In genomic region chr7:97297466-97297865, GRCm38 (mm10) we compare ENCODE assay signal across 9 mouse cellular contexts. TPM values are rescaled to one million over a fixed set of nuclear protein-coding genes. Genes with fewer than 3 reads are reported as not detected.
A peak's percentile ranks its signal among the peaks of the same experiment; 100 is the strongest.
DNase-seq lines count a peak whose midpoint lies in the region; ATAC-seq and TF ChIP-seq lines count a peak whose summit lies in the region.
"Had no signal": no experiment of that assay in that cellular context is flagged by ENCODE, and none has a peak within 500 bp of the region (broad histone marks: within the 10 kb centered on the region; RNA-seq: fewer than 3 reads in every experiment).

No protein-coding gene starts in this region.

- peak; percentile 31 for DNase-seq in kidney, adult 11 months
- peak; percentile 87 for DNase-seq in hindbrain, embryonic 14.5 days (ENCODE audit: low spot score)
- DNase-seq in left cerebral cortex, adult 2 months (ENCODE audit: extremely low spot score in 1 of 2, low spot score in 2 of 2): peak; percentile 70 to 71
- DNase-seq in spleen, postnatal 4 days (ENCODE audit: low spot score in 2 of 2): peak; percentile 45 to 76

- no peaks in the 10 kb centered on the region for H3K27me3 ChIP-seq in kidney, embryonic 16.5 days (ENCODE audit: insufficient read depth, low read length)
- H3K27me3 ChIP-seq in hindbrain, embryonic 14.5 days (ENCODE audit: control insufficient read depth, insufficient read depth, low read length): no peaks in the 10 kb centered on the region
- H3K27me3 ChIP-seq in midbrain, embryonic 12.5 days: no peaks in the 10 kb centered on the region
- H3K27me3 ChIP-seq: embryonic facial prominence, embryonic 13.5 days had no signal

- H3K36me3 ChIP-seq in kidney, embryonic 16.5 days (ENCODE audit: insufficient read depth, low read length): peaks cover 15% of the 10 kb centered on the region
- peaks cover 21% of the 10 kb centered on the region for H3K36me3 ChIP-seq in hindbrain, embryonic 14.5 days (replicated peaks; ENCODE audit: control insufficient read depth, insufficient read depth)
- H3K36me3 ChIP-seq in midbrain, embryonic 12.5 days: 0 out of 2 replicates have a peak, but pooled peaks cover 4% of the 10 kb centered on the region

- intact Hi-C loops in left cerebral cortex, adult 2 months (cut with DNase I): loop anchor here (1.0 kb wide), 2 partner anchors 218 to 327 kb away; no protein-coding TSS in a partner anchor

- H3K27ac ChIP-seq in kidney, embryonic 16.5 days (ENCODE audit: low read length): no peak overlapping the region
- no peak overlapping the region for H3K27ac ChIP-seq in bone marrow, adult 2 months (ENCODE audit: control insufficient read depth, insufficient read depth, low read depth, low read length, poor library complexity)
- no peak overlapping the region for H3K27ac ChIP-seq in hindbrain, embryonic 14.5 days
- H3K27ac ChIP-seq in left cerebral cortex, adult 2 months: no peak overlapping the region
- no peak overlapping the region for H3K27ac ChIP-seq in midbrain, embryonic 12.5 days (replicated peaks)
- H3K27ac ChIP-seq: embryonic facial prominence, embryonic 13.5 days had no signal

- no peaks in the 10 kb centered on the region for H3K4me1 ChIP-seq in kidney, embryonic 16.5 days (ENCODE audit: insufficient read depth, low read length)
- H3K4me1 ChIP-seq in bone marrow, adult 2 months (ENCODE audit: control insufficient read depth, insufficient read depth, low read length): no peaks in the 10 kb centered on the region
- H3K4me1 ChIP-seq in hindbrain, embryonic 14.5 days (replicated peaks; ENCODE audit: control insufficient read depth, insufficient read depth, low read length): no peaks in the 10 kb centered on the region
- no peaks in the 10 kb centered on the region for H3K4me1 ChIP-seq in midbrain, embryonic 12.5 days
- H3K4me1 ChIP-seq: embryonic facial prominence, embryonic 13.5 days had no signal

- H3K9ac ChIP-seq in kidney, embryonic 16.5 days (replicated peaks; ENCODE audit: low read length): no peak overlapping the region
- no peak overlapping the region for H3K9ac ChIP-seq in hindbrain, embryonic 14.5 days
- H3K9ac ChIP-seq in midbrain, embryonic 12.5 days (replicated peaks): no peak overlapping the region
- H3K9ac ChIP-seq: embryonic facial prominence, embryonic 13.5 days had no signal

- no peak overlapping the region for H3K4me2 ChIP-seq in kidney, embryonic 16.5 days (replicated peaks; ENCODE audit: low read depth, low read length)
- no peak overlapping the region for H3K4me2 ChIP-seq in hindbrain, embryonic 14.5 days (replicated peaks)
- H3K4me2 ChIP-seq in midbrain, embryonic 12.5 days (replicated peaks): no peak overlapping the region
- H3K4me2 ChIP-seq: embryonic facial prominence, embryonic 13.5 days had no signal

- ATAC-seq in kidney, embryonic 16.5 days (ENCODE audit: low FRiP score, low TSS enrichment): no peak
- ATAC-seq in erythroid progenitor cell, adult 5-6 weeks (replicated peaks; ENCODE audit: low FRiP score, poor library complexity, severe bottlenecking): peak; percentile 75
- ATAC-seq in hindbrain, embryonic 14.5 days (ENCODE audit: low FRiP score): peak; percentile 31; the same call in 1 of the 2 replicates
- ATAC-seq in midbrain, embryonic 12.5 days (ENCODE audit: low FRiP score, low read depth): peak; percentile 34; the same call in 1 of the 2 replicates

- WGBS in kidney, embryonic 16.5 days: 7% methylated on average over 2 of the region's 2 CpGs
- WGBS in bone marrow, adult 2 months: 2% methylated on average over 2 of the region's 2 CpGs
- 0% methylated on average over 2 of the region's 2 CpGs for WGBS in hindbrain, embryonic 14.5 days
- WGBS in midbrain, embryonic 12.5 days: 1% methylated on average over 2 of the region's 2 CpGs

- H3K9me3 ChIP-seq in kidney, embryonic 16.5 days (ENCODE audit: low read length): no peaks in the 10 kb centered on the region
- no peaks in the 10 kb centered on the region for H3K9me3 ChIP-seq in hindbrain, embryonic 14.5 days (ENCODE audit: control insufficient read depth, low read length)
- no peaks in the 10 kb centered on the region for H3K9me3 ChIP-seq in midbrain, embryonic 12.5 days
- H3K9me3 ChIP-seq: embryonic facial prominence, embryonic 13.5 days had no signal

- TF ChIP-seq CTCF in bone marrow, adult 2 months (IDR thresholded peaks at IDR 0.05; ENCODE audit: control insufficient read depth, insufficient read depth, low read length): peak; percentile 39; the same call in 1 of the 2 replicates
- peak; percentile 91 for TF ChIP-seq CTCF in left cerebral cortex, adult 2 months (IDR thresholded peaks at IDR 0.05)

- H3K4me3 ChIP-seq in kidney, embryonic 16.5 days (ENCODE audit: low read length): no peak overlapping the region
- H3K4me3 ChIP-seq in bone marrow, adult 2 months (replicated peaks; ENCODE audit: control insufficient read depth, low read depth, low read length): no peak overlapping the region
- H3K4me3 ChIP-seq in hindbrain, embryonic 14.5 days (replicated peaks; ENCODE audit: low read length): no peak overlapping the region
- no peak overlapping the region for H3K4me3 ChIP-seq in left cerebral cortex, adult 2 months
- no peak overlapping the region for H3K4me3 ChIP-seq in midbrain, embryonic 12.5 days
- H3K4me3 ChIP-seq: embryonic facial prominence, embryonic 13.5 days had no signal

- no peak for TF ChIP-seq POLR2A in bone marrow, adult 2 months (IDR thresholded peaks at IDR 0.05; ENCODE audit: borderline replicate concordance, control insufficient read depth, low read depth, low read length)

RNA-seq across cellular contexts. Expression of gene Usp35, which starts 34.4 kb away (rescaled TPM):
- polyA plus RNA-seq in kidney, embryonic 16.5 days (2015; fragmentation: Nextera tagmentation; extraction: Ambion mirVana): 1.3 and 1.7 TPM in 2 replicates
- 3.8 and 6.4 TPM in 2 replicates for polyA plus RNA-seq in bone marrow, adult 2 months (2011; ENCODE audit: insufficient read depth, insufficient read length, low replicate concordance, missing spikeins)
- not detected in 2 replicates for total RNA-seq in erythroid progenitor cell, adult 5-6 weeks (2015; ENCODE audit: low replicate concordance)
- not detected in 2 replicates for total RNA-seq in erythroid progenitor cell, adult 5-6 weeks (2017; ENCODE audit: low replicate concordance)
- 3.8 and 4.1 TPM in 2 replicates for polyA plus RNA-seq in hindbrain, embryonic 14.5 days (2014; fragmentation: Nextera tagmentation; extraction: Ambion mirVana)
- total RNA-seq in left cerebral cortex, adult 2 months (2021): 10 to 100 TPM; 18.8 to 19.9 TPM
- 3.2 and 4.1 TPM in 2 replicates for polyA plus RNA-seq in midbrain, embryonic 12.5 days (2016; fragmentation: Nextera tagmentation; extraction: Ambion mirVana)

RNA-seq across cellular contexts. Expression of gene Kctd21, which starts 34.7 kb away (rescaled TPM):
- polyA plus RNA-seq in kidney, embryonic 16.5 days (2015; fragmentation: Nextera tagmentation; extraction: Ambion mirVana): 4.7 and 5.4 TPM in 2 replicates
- polyA plus RNA-seq in bone marrow, adult 2 months (2011; ENCODE audit: insufficient read depth, insufficient read length, low replicate concordance, missing spikeins): 0.65 and 1.2 TPM in 2 replicates
- not detected in 2 replicates for total RNA-seq in erythroid progenitor cell, adult 5-6 weeks (2015; ENCODE audit: low replicate concordance)
- total RNA-seq in erythroid progenitor cell, adult 5-6 weeks (2017; ENCODE audit: low replicate concordance): not detected in 2 replicates
- polyA plus RNA-seq in hindbrain, embryonic 14.5 days (2014; fragmentation: Nextera tagmentation; extraction: Ambion mirVana): 7.1 and 9.3 TPM in 2 replicates
- 10 to 100 TPM; 12.5 to 14.6 TPM for total RNA-seq in left cerebral cortex, adult 2 months (2021)
- 5.1 and 7.1 TPM in 2 replicates for polyA plus RNA-seq in midbrain, embryonic 12.5 days (2016; fragmentation: Nextera tagmentation; extraction: Ambion mirVana)

Comparison
In these comparisons a context has a peak if more than half of its experiments do, and no peak if none do; other contexts are left out.
1. DNase-seq: peak in every context shown above with its lines; median percentile 87 in hindbrain, embryonic 14.5 days; 70 in left cerebral cortex, adult 2 months; 60 in spleen, postnatal 4 days; 31 in kidney, adult 11 months.